Mouse (Mus musculus): Measurements from ENCODE around the gene Gm49450.

GRCm38 (mm10) chr15:98968701-98969371 is 15.5 kb upstream of the Gm49450 start:
- TF ChIP-seq EP300 (optimal IDR thresholded peaks at IDR 0.05) (no peak), CTCF (IDR thresholded peaks at IDR 0.05; ENCODE audit: low read depth) (no peak)
